Mouse (Mus musculus) effector memory CD4-positive, alpha-beta T cell, adult 7 months (primary cell): Measurements from ENCODE around the gene Rgs8. TPM values are rescaled to one million over a fixed set of nuclear protein-coding genes. Genes with fewer than 3 reads are reported as not detected.

Source experiments
- polyA plus RNA-seq: library from polyadenylated mRNA; unstranded; fragments of 100-300 nt; shearing (Covaris generic); gene quantifications from one replicate; pipeline ENCODE4 v1.2.1, GENCODE M21; 2017

Gene Rgs8
- 0.13 TPM for polyA plus RNA-seq

GRCm38 (mm10) chr1:153652938-153653623 lies at the start of gene Rgs8:
Gene Rgs8 (plus strand): TSS chr1:153653025.

DNA sequence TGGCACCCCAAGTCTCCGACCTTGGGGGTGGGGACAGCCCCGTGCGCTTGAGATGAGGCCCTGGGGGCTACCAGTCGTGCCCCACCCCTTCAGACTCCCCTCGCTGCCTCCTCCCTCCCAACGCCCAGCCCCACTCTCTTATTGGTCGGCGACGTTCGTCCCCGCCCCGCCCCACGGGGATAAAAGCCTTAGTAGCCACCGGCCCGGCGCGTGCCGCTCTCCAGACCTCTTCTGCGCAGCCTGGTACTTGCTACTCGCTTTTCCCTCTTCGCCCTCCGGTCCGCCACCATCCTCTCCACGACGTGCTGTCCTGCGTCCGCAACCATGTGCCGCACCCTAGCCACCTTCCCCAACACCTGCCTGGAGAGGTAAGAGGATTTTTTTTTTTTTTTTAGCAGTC lies 87.3 kb downstream of the Rgs8 start, which contains the start of gene Rgs16:
TSS of gene Rgs16 (plus strand) at position 205 of the 400 bp plus-strand sequence.

DNA sequence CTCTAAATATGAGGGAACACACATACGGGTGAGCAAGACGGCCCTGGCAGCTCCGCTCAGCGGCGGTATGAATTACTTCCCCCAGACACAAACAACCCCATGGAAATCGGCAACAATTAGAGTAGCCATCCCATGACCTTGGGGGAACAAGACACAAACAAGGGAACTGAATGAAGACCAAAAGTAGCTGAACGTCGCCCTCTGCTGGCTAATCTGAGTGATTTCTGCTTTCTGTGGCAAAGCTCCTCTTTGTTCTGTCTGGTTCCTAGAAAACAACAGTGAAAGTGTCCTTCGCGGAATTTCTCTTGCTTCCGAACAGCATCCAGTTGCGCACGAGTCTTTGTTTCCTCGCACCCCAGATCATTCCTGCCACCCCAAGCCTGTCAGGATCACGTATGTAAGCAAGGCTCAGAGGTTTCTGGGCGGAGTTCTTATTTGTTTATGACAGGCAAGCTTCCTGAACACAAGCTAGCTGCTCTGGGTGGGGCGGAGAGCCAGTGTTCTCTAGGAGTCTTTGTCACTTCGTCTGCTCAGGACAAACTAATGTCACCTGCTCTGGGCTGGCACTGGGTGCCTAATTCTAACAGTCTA lies 96.5 kb downstream of the Rgs8 start, which contains the start of gene Rnasel:
TSS of gene Rnasel (plus strand) at position 216 of the 591 bp plus-strand sequence.

Other genes starting within 250 kb of the Rgs8 start
- gene Shcbp1l, start 227.9 kb upstream of the Rgs8 start, polyA plus RNA-seq: not detected
- 48.7 TPM for gene Dhx9, start 165.4 kb upstream of the Rgs8 start, polyA plus RNA-seq
- gene Npl, start 103.0 kb upstream of the Rgs8 start, polyA plus RNA-seq: 0.49 TPM
- gene Rgs16, start 87.3 kb downstream of the Rgs8 start, polyA plus RNA-seq: 50.2 TPM
- 13.0 TPM for gene Rnasel, start 96.4 kb downstream of the Rgs8 start, polyA plus RNA-seq
- gene Rgsl1, start 191.1 kb downstream of the Rgs8 start, polyA plus RNA-seq: not detected
- not detected for gene Teddm1b, start 221.3 kb downstream of the Rgs8 start, polyA plus RNA-seq
- gene Teddm1a, start 238.7 kb downstream of the Rgs8 start, polyA plus RNA-seq: 0.38 TPM
- 53.6 TPM for gene Glul, start 246.9 kb downstream of the Rgs8 start, polyA plus RNA-seq
- 0.17 TPM for gene Teddm2, start 247.2 kb downstream of the Rgs8 start, polyA plus RNA-seq